Mouse (Mus musculus) thymus, adult 2 months (tissue): ENCODE measurements around the gene Ms4a6d. TPM values are rescaled to one million over a fixed set of nuclear protein-coding genes. Genes with fewer than 3 reads are reported as not detected.

Experiments
- DNase-seq: peaks from one replicate; pipeline ENCODE4 v3.0.0; 2021
- H3K27ac ChIP-seq: fragments of 200-500 bp; 2 replicates; pipeline ENCODE4 v1.5.1; 2012; ENCODE audit warnings: low read length, control low read depth; ENCODE audit not compliant: control insufficient read depth, insufficient read depth
- H3K27me3 ChIP-seq: fragments of 200-500 bp; 2 replicates; pipeline ENCODE4 v1.6.1; 2012; ENCODE audit warnings: mild to moderate bottlenecking, low read length, moderate library complexity, mixed read lengths; ENCODE audit not compliant: control insufficient read depth, insufficient read depth
- H3K36me3 ChIP-seq: fragments of 200-500 bp; 2 replicates; pipeline ENCODE4 v1.6.1; 2012; ENCODE audit warnings: mild to moderate bottlenecking, low read length, moderate library complexity; ENCODE audit not compliant: control insufficient read depth, insufficient read depth
- H3K4me1 ChIP-seq: fragments of 200-500 bp; replicated peaks from 2 replicates; pipeline ENCODE4 v1.6.1; 2012; ENCODE audit warnings: low read length; ENCODE audit not compliant: control insufficient read depth, insufficient read depth
- H3K4me3 ChIP-seq: fragments of 200-500 bp; 2 replicates; pipeline ENCODE4 v1.5.1; 2012; ENCODE audit warnings: mild to moderate bottlenecking, low read length, control low read depth, moderate library complexity; ENCODE audit not compliant: control insufficient read depth, insufficient read depth
- CTCF ChIP-seq: fragments of 200-500 bp; IDR thresholded peaks from 2 replicates; pipeline ENCODE4 v1.5.1; 2012; ENCODE audit warnings: mild to moderate bottlenecking, control low read depth, low read length, moderate library complexity, borderline replicate concordance; ENCODE audit not compliant: control insufficient read depth, poor library complexity, insufficient read depth; ENCODE audit errors: extremely low read depth
- POLR2A ChIP-seq: fragments of 200-500 bp; IDR thresholded peaks from 2 replicates; pipeline ENCODE4 v1.6.1; 2012; ENCODE audit warnings: mild to moderate bottlenecking, low read length, control low read depth, moderate library complexity; ENCODE audit not compliant: control insufficient read depth, poor library complexity, insufficient read depth; ENCODE audit errors: extremely low read depth
- WGBS: fragments of 180-500 bp; shearing (Covaris S2); methylation state at CpG from one replicate; pipeline ENCODE4 v1.1.7; 2018; 5-methylcytosine and 5-hydroxymethylcytosine counted together
- polyA plus RNA-seq: library from polyadenylated mRNA; depleted of rRNA; stranded (reverse); fragments of >200 nt; gene quantifications from 2 replicates; pipeline ENCODE4 v1.2.3, GENCODE M21; 2012; rRNA removed

The Ms4a6d gene
- polyA plus RNA-seq, 1 experiment, result 9.4 TPM

GRCm38 (mm10) chr19:11537336-11537735, 67.3 kb downstream of the Ms4a6d start:
- TF ChIP-seq CTCF (no peak), POLR2A (no peak)
- no peak overlapping the region for H3K4me3 ChIP-seq
- H3K36me3 ChIP-seq, result no peaks in the 10 kb centered on the region
- no peak overlapping the region for H3K27ac ChIP-seq
- peaks cover 8% of the 10 kb centered on the region for H3K4me1 ChIP-seq
- no peaks in the 10 kb centered on the region for H3K27me3 ChIP-seq
- WGBS, result 85% methylated on average over 2 of the region's 2 CpGs
- DNase-seq, result no peak

Other genes starting within 250 kb of the Ms4a6d start
- gene Ms4a4a, start 229.3 kb downstream of the Ms4a6d start, polyA plus RNA-seq, result 0.55 and 0.63 TPM in 2 replicates
- gene Ms4a4c, start 200.1 kb downstream of the Ms4a6d start, polyA plus RNA-seq, result 2.4 TPM in 2 replicates
- gene Ms4a4b, start 161.3 kb downstream of the Ms4a6d start, polyA plus RNA-seq, result 43.9 and 57.3 TPM in 2 replicates
- 4.5 and 6.2 TPM in 2 replicates for gene Ms4a6c, start 135.5 kb downstream of the Ms4a6d start, polyA plus RNA-seq
- 5.2 and 6.3 TPM in 2 replicates for gene Gm8369, start 118.9 kb downstream of the Ms4a6d start, polyA plus RNA-seq
- gene Ms4a6b, start 88.3 kb downstream of the Ms4a6d start, polyA plus RNA-seq, result 41.7 and 46.9 TPM in 2 replicates
- 2.1 and 4.0 TPM in 2 replicates for gene Ms4a4d, start 68.0 kb downstream of the Ms4a6d start, polyA plus RNA-seq
- gene Ms4a2, start 18.9 kb upstream of the Ms4a6d start, polyA plus RNA-seq, result not detected in 2 replicates
- 0.59 and 0.80 TPM in 2 replicates for gene Ms4a3, start 36.0 kb upstream of the Ms4a6d start, polyA plus RNA-seq
- gene Oosp2, start 55.7 kb upstream of the Ms4a6d start, polyA plus RNA-seq, result not detected in 2 replicates
- gene Oosp1, start 86.3 kb upstream of the Ms4a6d start, polyA plus RNA-seq, result 0.11 and 0.84 TPM in 2 replicates
- not detected in 2 replicates for gene Oosp3, start 92.2 kb upstream of the Ms4a6d start, polyA plus RNA-seq
- gene Gif, start 142.7 kb upstream of the Ms4a6d start, polyA plus RNA-seq, result 0.08 and 0.18 TPM in 2 replicates
- gene Mrpl16, start 165.5 kb upstream of the Ms4a6d start, polyA plus RNA-seq, result 8.9 and 10.6 TPM in 2 replicates
- gene Stx3, start 214.6 kb upstream of the Ms4a6d start, polyA plus RNA-seq, result 2.2 and 2.4 TPM in 2 replicates
- gene Olfr1417, start 234.4 kb upstream of the Ms4a6d start, polyA plus RNA-seq, result not detected in 2 replicates